Mouse (Mus musculus) liver, embryonic 15.5 days (tissue): ENCODE measurements around the gene Bbc3. TPM values are rescaled to one million over a fixed set of nuclear protein-coding genes. Genes with fewer than 3 reads are reported as not detected.
A peak's percentile ranks its signal among the peaks of the same experiment; 100 is the strongest.

Experiments used
- ATAC-seq: fragments of 200-750 bp; cut with Nextera tagmentation; 2 replicates; pipeline ENCODE4 v1.8.0; 2017; ENCODE audit warnings: moderate number of reproducible peaks, mild to moderate bottlenecking, moderate library complexity; ENCODE audit not compliant: insufficient read depth
- H3K27ac ChIP-seq: fragments of 300-500 bp; sonication (generic); replicated peaks from 2 replicates; pipeline ENCODE4 v1.5.1; 2015; ENCODE audit warnings: mild to moderate bottlenecking, inconsistent platforms
- H3K27me3 ChIP-seq: fragments of 300-500 bp; sonication (generic); 2 replicates; pipeline ENCODE4 v1.6.1; 2015; ENCODE audit warnings: mild to moderate bottlenecking, inconsistent platforms
- H3K36me3 ChIP-seq: fragments of 300-500 bp; sonication (generic); replicated peaks from 2 replicates; pipeline ENCODE4 v1.6.1; 2015; ENCODE audit warnings: moderate library complexity, mild to moderate bottlenecking, inconsistent platforms
- H3K4me1 ChIP-seq: fragments of 300-500 bp; sonication (generic); replicated peaks from 2 replicates; pipeline ENCODE4 v1.6.1; 2015; ENCODE audit warnings: inconsistent platforms
- H3K4me2 ChIP-seq: fragments of 300-500 bp; sonication (generic); 2 replicates; pipeline ENCODE4 v1.6.1; 2015; ENCODE audit warnings: moderate library complexity, mild to moderate bottlenecking, inconsistent platforms
- H3K4me3 ChIP-seq: fragments of 300-500 bp; sonication (generic); replicated peaks from 2 replicates; pipeline ENCODE4 v1.5.1; 2015; ENCODE audit warnings: mild to moderate bottlenecking, inconsistent platforms
- H3K9ac ChIP-seq: fragments of 300-500 bp; sonication (generic); 2 replicates; pipeline ENCODE4 v1.6.1; 2015; ENCODE audit warnings: moderate library complexity, mild to moderate bottlenecking, inconsistent platforms
- H3K9me3 ChIP-seq: fragments of 300-500 bp; sonication (generic); replicated peaks from 2 replicates; pipeline ENCODE4 v1.6.1; 2016; ENCODE audit warnings: inconsistent platforms
- WGBS: fragments of 180-500 bp; shearing (Covaris S2); methylation state at CpG from one replicate; pipeline ENCODE4 v1.1.7; 2015; ENCODE audit warnings: mixed read lengths; ENCODE audit not compliant: insufficient replicate concordance; 5-methylcytosine and 5-hydroxymethylcytosine counted together
- polyA plus RNA-seq: library from polyadenylated mRNA; unstranded; fragments of >200 nt; fragmentation: Nextera tagmentation; extraction: Ambion mirVana; gene quantifications from 2 replicates; pipeline ENCODE4 v1.2.1, GENCODE M21; 2015

Gene Bbc3
- polyA plus RNA-seq, 1 experiment from 2014 or later, result 4.1 TPM

DNA sequence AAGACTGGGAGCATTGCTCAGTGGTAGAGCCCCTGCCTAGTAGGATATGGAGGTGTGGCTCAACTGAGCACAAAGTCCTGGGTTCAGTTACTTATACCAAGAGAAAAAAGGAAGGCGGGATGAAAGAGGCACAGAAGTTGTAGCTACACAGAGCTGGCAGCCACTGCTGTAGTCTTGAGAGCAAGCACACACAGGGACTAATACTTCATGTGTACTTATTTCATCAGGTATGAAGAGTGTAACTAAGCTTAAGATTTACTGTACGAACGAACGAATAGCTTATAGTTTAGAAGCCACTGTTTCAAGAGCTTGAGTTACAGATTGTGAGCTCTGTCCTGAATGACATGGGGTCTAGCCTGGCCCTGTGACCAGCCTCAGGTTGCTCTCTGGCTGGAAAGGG, 11.0 kb downstream of the Bbc3 start:
- H3K4me3 ChIP-seq, result no peak overlapping the region
- no peak overlapping the region for H3K4me2 ChIP-seq
- 80% methylated on average over 4 of the region's 4 CpGs for WGBS
- no peak overlapping the region for H3K9ac ChIP-seq
- no peak overlapping the region for H3K27ac ChIP-seq
- no peaks in the 10 kb centered on the region for H3K27me3 ChIP-seq
- H3K9me3 ChIP-seq, result no peaks in the 10 kb centered on the region
- H3K36me3 ChIP-seq, result peaks cover 28% of the 10 kb centered on the region
- H3K4me1 ChIP-seq, result peaks cover 22% of the 10 kb centered on the region
- no peak for ATAC-seq

DNA sequence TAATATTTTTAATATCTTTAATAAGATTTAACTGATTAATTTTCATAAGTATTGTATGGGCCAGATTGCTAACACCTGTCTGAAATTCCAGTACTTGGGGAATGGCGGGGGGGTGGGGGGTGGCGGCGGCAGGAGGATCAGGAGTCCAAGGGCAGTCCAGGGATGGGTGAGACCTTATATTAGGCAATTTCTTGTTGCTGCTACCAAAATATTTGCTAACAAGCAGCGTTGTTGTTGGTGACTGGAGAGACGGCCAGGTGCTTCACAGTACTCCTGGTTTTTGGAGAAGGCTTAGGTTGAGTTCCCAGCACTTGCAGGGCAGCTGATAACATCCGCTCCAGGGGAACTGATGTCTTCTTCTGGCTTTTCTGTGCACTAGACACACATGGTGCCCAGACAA, 12.3 kb downstream of the Bbc3 start:
- H3K27me3 ChIP-seq, result no peaks in the 10 kb centered on the region
- no peak overlapping the region for H3K4me3 ChIP-seq
- H3K36me3 ChIP-seq, result peaks cover 33% of the 10 kb centered on the region
- 80% methylated on average over 6 of the region's 6 CpGs for WGBS
- peaks cover 9% of the 10 kb centered on the region for H3K4me1 ChIP-seq
- H3K27ac ChIP-seq, result no peak overlapping the region
- no peak overlapping the region for H3K4me2 ChIP-seq
- ATAC-seq, result no peak
- no peak overlapping the region for H3K9ac ChIP-seq
- H3K9me3 ChIP-seq, result no peaks in the 10 kb centered on the region

DNA sequence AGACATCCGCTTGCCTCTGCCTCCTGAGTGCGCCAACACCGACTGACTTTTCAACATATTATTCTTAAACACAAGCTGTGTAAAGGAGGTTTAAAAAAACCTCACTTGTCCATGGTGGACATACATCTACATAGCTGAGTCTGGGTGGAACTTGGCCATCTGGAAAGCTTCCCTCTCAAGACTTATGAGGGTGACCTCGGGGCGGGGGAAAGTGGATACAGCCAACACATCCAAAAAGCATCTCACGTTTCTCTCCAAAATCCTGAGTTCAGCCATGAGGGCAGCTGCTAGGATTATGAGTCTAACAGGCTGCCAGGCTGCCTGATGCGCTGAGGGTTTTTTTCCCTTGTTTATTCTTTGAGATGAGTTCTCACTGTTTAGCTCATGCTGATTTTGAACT, 16.5 kb downstream of the Bbc3 start:
- Histone ChIP-seq H3K9me3 (no peaks in the 10 kb centered on the region), H3K27me3 (no peaks in the 10 kb centered on the region), H3K9ac (0 out of 2 replicates have a peak overlapping the region, but pooled peaks have one; percentile 2), H3K4me2 (no peak overlapping the region), H3K4me3 (no peak overlapping the region), H3K4me1 (peaks cover 17% of the 10 kb centered on the region), H3K27ac (no peak overlapping the region), H3K36me3 (peaks cover 50% of the 10 kb centered on the region)
- ATAC-seq, result no peak
- 82% methylated on average over 7 of the region's 7 CpGs for WGBS

GRCm38 (mm10) chr7:16325920-16326606, 17.9 kb downstream of the Bbc3 start:
- Histone ChIP-seq H3K36me3 (peaks cover 64% of the 10 kb centered on the region), H3K27ac (peak overlapping the region; percentile 66), H3K4me2 (no peak overlapping the region), H3K9ac (no peak overlapping the region), H3K27me3 (no peaks in the 10 kb centered on the region), H3K9me3 (no peaks in the 10 kb centered on the region), H3K4me3 (no peak overlapping the region), H3K4me1 (peaks cover 16% of the 10 kb centered on the region)
- ATAC-seq, result peak; percentile 67
- WGBS, result 22% methylated on average over 8 of the region's 8 CpGs

GRCm38 (mm10) chr7:16326607-16326971, 18.4 kb downstream of the Bbc3 start:
- no peak overlapping the region for H3K4me3 ChIP-seq
- ATAC-seq, result peak; percentile 12; the same call in 1 of the 2 replicates
- WGBS, result 90% methylated on average over 2 of the region's 2 CpGs

GRCm38 (mm10) chr7:16329146-16329545, 21.0 kb downstream of the Bbc3 start:
- no peak for ATAC-seq
- Histone ChIP-seq H3K9ac (no peak overlapping the region), H3K36me3 (peaks cover 91% of the 10 kb centered on the region), H3K4me1 (peaks cover 11% of the 10 kb centered on the region), H3K9me3 (no peaks in the 10 kb centered on the region), H3K4me3 (no peak overlapping the region), H3K27ac (no peak overlapping the region), H3K27me3 (no peaks in the 10 kb centered on the region), H3K4me2 (no peak overlapping the region)
- WGBS, result 77% methylated on average over 3 of the region's 3 CpGs

More at GRCm38 (mm10) chr7:16326607-16326971, 18.4 kb downstream of the Bbc3 start:
- H3K36me3 ChIP-seq, result peaks cover 69% of the 10 kb centered on the region
- H3K9me3 ChIP-seq, result no peaks in the 10 kb centered on the region
- peak overlapping the region; percentile 66; the same call in 1 of the 2 replicates for H3K27ac ChIP-seq
- peaks cover 11% of the 10 kb centered on the region for H3K4me1 ChIP-seq
- H3K27me3 ChIP-seq, result no peaks in the 10 kb centered on the region
- H3K9ac ChIP-seq, result no peak overlapping the region
- no peak overlapping the region for H3K4me2 ChIP-seq

DNA sequence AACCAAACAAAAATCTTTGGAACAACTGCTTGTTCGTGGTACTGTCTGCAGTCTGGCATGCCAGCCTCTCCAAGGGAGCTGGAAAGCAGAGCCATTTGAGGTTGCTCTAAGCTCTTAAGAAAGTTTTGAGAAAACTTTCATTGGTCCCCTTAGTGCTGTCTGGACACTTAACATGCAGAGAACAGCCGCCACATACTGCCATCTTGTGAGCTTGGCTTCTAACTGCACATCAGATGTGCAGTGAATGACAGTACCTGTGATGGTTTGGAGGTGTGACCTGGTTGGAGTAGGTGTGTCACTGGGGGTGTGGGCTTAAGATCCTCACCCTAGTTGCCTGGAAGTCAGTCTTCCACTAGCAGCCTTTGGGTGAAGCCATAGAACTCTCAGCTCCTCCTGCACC, 29.5 kb downstream of the Bbc3 start:
- H3K4me1 ChIP-seq, result peaks cover 18% of the 10 kb centered on the region
- no peaks in the 10 kb centered on the region for H3K9me3 ChIP-seq
- no peak for ATAC-seq
- no peak overlapping the region for H3K9ac ChIP-seq
- H3K4me3 ChIP-seq, result no peak overlapping the region
- H3K4me2 ChIP-seq, result no peak overlapping the region
- 62% methylated on average over 2 of the region's 2 CpGs for WGBS
- H3K27ac ChIP-seq, result no peak overlapping the region
- no peaks in the 10 kb centered on the region for H3K27me3 ChIP-seq
- H3K36me3 ChIP-seq, result peaks cover 71% of the 10 kb centered on the region

DNA sequence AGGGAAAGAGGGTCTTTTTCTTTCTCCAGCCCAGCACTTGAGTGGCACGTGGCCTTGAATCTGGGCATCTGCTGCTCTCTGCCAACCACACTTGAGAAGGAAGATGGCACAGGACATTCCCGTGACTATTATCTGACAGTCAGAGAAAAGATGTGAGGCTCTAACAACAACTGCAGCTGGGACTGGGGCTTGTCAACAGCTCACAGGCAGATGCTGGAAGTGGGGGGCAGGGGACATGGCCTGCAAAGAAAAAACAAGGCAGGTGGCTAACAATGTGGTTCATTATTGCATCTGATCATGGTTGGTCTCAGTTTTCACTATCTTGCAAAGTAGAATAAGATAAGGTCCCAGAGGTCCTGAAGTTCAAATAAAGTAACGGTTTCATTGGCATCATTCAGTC, 36.4 kb downstream of the Bbc3 start:
- Histone ChIP-seq H3K9me3 (no peaks in the 10 kb centered on the region), H3K4me3 (no peak overlapping the region), H3K4me2 (no peak overlapping the region), H3K27me3 (no peaks in the 10 kb centered on the region), H3K4me1 (peaks cover 20% of the 10 kb centered on the region), H3K27ac (no peak overlapping the region), H3K36me3 (peaks cover 65% of the 10 kb centered on the region), H3K9ac (no peak overlapping the region)
- 72% methylated on average over 3 of the region's 3 CpGs for WGBS
- ATAC-seq, result no peak

GRCm38 (mm10) chr7:16345297-16345696, 37.1 kb downstream of the Bbc3 start:
- WGBS, result 36% methylated on average over 4 of the region's 4 CpGs
- no peak for ATAC-seq
- Histone ChIP-seq H3K27me3 (no peaks in the 10 kb centered on the region), H3K36me3 (peaks cover 68% of the 10 kb centered on the region), H3K4me2 (no peak overlapping the region), H3K9ac (no peak overlapping the region), H3K9me3 (no peaks in the 10 kb centered on the region), H3K4me3 (no peak overlapping the region), H3K4me1 (peaks cover 16% of the 10 kb centered on the region), H3K27ac (no peak overlapping the region)

DNA sequence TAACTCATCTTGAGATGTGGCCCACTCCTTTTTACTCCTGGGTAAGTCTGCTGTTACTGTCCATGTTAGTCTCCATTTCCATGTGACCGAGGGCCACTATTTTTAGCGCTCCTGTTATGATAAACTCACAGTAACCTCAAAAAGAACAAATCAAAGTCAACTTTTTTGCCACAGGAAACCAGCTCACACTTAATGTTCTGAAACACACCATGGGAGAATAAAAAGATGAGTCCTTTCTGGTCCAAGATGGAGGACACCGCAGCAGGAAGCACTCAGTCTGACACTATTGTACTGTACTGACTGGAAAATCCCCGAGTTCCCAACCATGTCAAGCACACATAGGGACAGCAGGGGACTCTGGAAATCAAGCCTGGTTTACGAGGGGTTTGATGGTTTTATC, 41.8 kb downstream of the Bbc3 start:
- Histone ChIP-seq H3K36me3 (peaks cover 72% of the 10 kb centered on the region), H3K4me2 (no peak overlapping the region), H3K9ac (no peak overlapping the region), H3K27me3 (no peaks in the 10 kb centered on the region), H3K4me3 (no peak overlapping the region), H3K9me3 (no peaks in the 10 kb centered on the region), H3K4me1 (peaks cover 4% of the 10 kb centered on the region; the same call in 1 of the 2 replicates), H3K27ac (no peak overlapping the region)
- no peak for ATAC-seq
- 76% methylated on average over 5 of the region's 5 CpGs for WGBS

GRCm38 (mm10) chr7:16355854-16356594, 47.8 kb downstream of the Bbc3 start:
- 78% methylated on average over 3 of the region's 3 CpGs for WGBS
- Histone ChIP-seq H3K27me3 (no peaks in the 10 kb centered on the region), H3K4me2 (no peak overlapping the region), H3K36me3 (peaks cover 76% of the 10 kb centered on the region), H3K9ac (no peak overlapping the region), H3K9me3 (no peaks in the 10 kb centered on the region), H3K4me1 (no peaks in the 10 kb centered on the region), H3K4me3 (no peak overlapping the region), H3K27ac (no peak overlapping the region)
- ATAC-seq, result no peak
